Mouse (Mus musculus) lung, postnatal 25 days (tissue): ENCODE data around the gene Rtn4ip1.
"Not testable (repeated sequence)": the region's sequence is repeated elsewhere in the genome, so short reads cannot be mapped to it uniquely, and the experiment has no call there.

ENCODE experiments used
- DNase-seq: peaks from one replicate; pipeline ENCODE4 v3.0.0; 2022; ENCODE audit warnings: low spot score

The Rtn4ip1 gene

GRCm38 (mm10) chr10:43901578-43902194 is at the start of gene Rtn4ip1, which contains the start of gene Qrsl1:
Gene Rtn4ip1, plus strand, starts transcription at chr10:43901807.
Gene Qrsl1, minus strand, starts transcription at chr10:43901745.
- peak; percentile 94 for DNase-seq

- DNase-seq = no peak
Observed at GRCm38 (mm10) chr10:43851898-43852297, 49.7 kb upstream of the Rtn4ip1 start.

- no peak for DNase-seq
Observed at GRCm38 (mm10) chr10:43855916-43856315, 45.7 kb upstream of the Rtn4ip1 start.

GRCm38 (mm10) chr10:43856351-43856750 is 45.3 kb upstream of the Rtn4ip1 start:
- peak; percentile 29 for DNase-seq

GRCm38 (mm10) chr10:43870752-43871151 is 30.9 kb upstream of the Rtn4ip1 start:
- DNase-seq = peak; percentile 23

GRCm38 (mm10) chr10:43871458-43871857 is 30.1 kb upstream of the Rtn4ip1 start:
- no peak for DNase-seq

GRCm38 (mm10) chr10:43887676-43888075 is 13.9 kb upstream of the Rtn4ip1 start:
- no peak for DNase-seq

GRCm38 (mm10) chr10:43888976-43889375 is 12.6 kb upstream of the Rtn4ip1 start:
- no peak for DNase-seq

- no peak for DNase-seq
Observed at GRCm38 (mm10) chr10:43892971-43893370, 8.6 kb upstream of the Rtn4ip1 start.

GRCm38 (mm10) chr10:43896065-43896464 is 5.5 kb upstream of the Rtn4ip1 start:
- DNase-seq = no peak

- no peak for DNase-seq
Observed at GRCm38 (mm10) chr10:43898276-43898675, 3.3 kb upstream of the Rtn4ip1 start.

GRCm38 (mm10) chr10:43900883-43901570 is 580 bp upstream of the Rtn4ip1 start:
- no peak for DNase-seq

- no peak for DNase-seq
Observed at GRCm38 (mm10) chr10:43904569-43904968, 3.0 kb downstream of the Rtn4ip1 start.

- no peak for DNase-seq
Observed at GRCm38 (mm10) chr10:43910032-43910872, 8.6 kb downstream of the Rtn4ip1 start.

- no peak for DNase-seq
Observed at GRCm38 (mm10) chr10:43910873-43911142, 9.2 kb downstream of the Rtn4ip1 start.

- no peak for DNase-seq
Observed at GRCm38 (mm10) chr10:43912236-43912635, 10.6 kb downstream of the Rtn4ip1 start.

GRCm38 (mm10) chr10:43916181-43916580 is 14.6 kb downstream of the Rtn4ip1 start:
- DNase-seq = no peak

- no peak for DNase-seq
Observed at GRCm38 (mm10) chr10:43916737-43917136, 15.1 kb downstream of the Rtn4ip1 start.

GRCm38 (mm10) chr10:43918696-43919608 is 17.3 kb downstream of the Rtn4ip1 start:
- peak; percentile 75 for DNase-seq

- no peak for DNase-seq
Observed at GRCm38 (mm10) chr10:43923096-43923495, 21.5 kb downstream of the Rtn4ip1 start.

GRCm38 (mm10) chr10:43925776-43926175 is 24.2 kb downstream of the Rtn4ip1 start:
- not testable (repeated sequence) for DNase-seq

- no peak for DNase-seq
Observed at GRCm38 (mm10) chr10:43927736-43928135, 26.1 kb downstream of the Rtn4ip1 start.
